Mouse (Mus musculus): ENCODE measurements around the gene Epn2.
A peak's percentile ranks its signal among the peaks of the same experiment; 100 is the strongest.
"Not testable (repeated sequence)": the region's sequence is repeated elsewhere in the genome, so short reads cannot be mapped to it uniquely, and the experiment has no call there.

Gene Epn2

GRCm38 (mm10) chr11:61592061-61592460 is 12.6 kb upstream of the Epn2 start:
- peak; percentile 21 for DNase-seq (ENCODE audit: low spot score)

- DNase-seq (ENCODE audit: low spot score), result peak; percentile 50
These were observed 11.2 kb upstream of the Epn2 start for GRCm38 (mm10) chr11:61590516-61591213.

- DNase-seq (ENCODE audit: low spot score), result no peak
These were observed 5.9 kb upstream of the Epn2 start for GRCm38 (mm10) chr11:61585421-61585820.

- DNase-seq (ENCODE audit: low spot score), result no peak
These were observed 5.3 kb upstream of the Epn2 start for GRCm38 (mm10) chr11:61584830-61585229.

DNA sequence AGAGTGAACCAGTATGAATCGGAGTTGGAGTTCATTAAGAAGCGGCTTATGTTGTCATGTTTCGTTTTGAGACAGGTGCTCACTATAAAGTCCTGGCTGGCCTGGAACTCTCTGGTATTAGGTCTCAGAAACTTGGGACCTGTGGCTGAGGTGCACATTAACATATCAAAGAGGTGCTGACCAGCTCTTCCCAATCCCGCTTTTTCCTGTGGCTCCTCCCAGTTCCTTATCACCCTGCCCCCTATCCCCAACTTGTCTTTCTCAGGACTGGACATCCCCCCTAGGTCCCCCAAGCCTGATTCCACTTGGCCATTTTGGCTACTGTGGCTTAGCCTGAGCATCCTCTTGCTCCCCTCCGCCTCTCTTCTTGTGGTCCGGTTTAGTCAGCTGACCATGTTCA is 4.6 kb upstream of the Epn2 start:
- DNase-seq (ENCODE audit: low spot score), result no peak

DNA sequence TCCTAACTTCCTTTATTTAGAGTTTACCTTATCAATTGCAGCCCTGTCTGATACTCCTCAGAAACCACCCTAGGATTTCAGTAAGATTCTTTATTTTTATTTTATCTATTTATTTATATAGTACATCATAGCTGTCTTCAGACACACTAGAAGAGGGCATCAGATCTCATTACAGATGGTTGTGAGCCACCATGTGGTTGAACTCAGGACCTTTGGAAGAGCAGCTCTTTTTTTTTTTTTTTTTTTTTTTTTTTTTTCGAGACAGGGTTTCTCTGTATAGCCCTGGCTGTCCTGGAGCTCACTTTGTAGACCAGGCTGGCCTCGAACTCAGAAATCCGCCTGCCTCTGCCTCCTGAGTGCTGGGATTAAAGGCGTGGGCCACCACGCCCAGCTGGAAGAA is 3.3 kb upstream of the Epn2 start:
- not testable (repeated sequence) for DNase-seq (ENCODE audit: low spot score)

GRCm38 (mm10) chr11:61579878-61580381 is 443 bp upstream of the Epn2 start:
- DNase-seq (ENCODE audit: low spot score), result no peak

DNA sequence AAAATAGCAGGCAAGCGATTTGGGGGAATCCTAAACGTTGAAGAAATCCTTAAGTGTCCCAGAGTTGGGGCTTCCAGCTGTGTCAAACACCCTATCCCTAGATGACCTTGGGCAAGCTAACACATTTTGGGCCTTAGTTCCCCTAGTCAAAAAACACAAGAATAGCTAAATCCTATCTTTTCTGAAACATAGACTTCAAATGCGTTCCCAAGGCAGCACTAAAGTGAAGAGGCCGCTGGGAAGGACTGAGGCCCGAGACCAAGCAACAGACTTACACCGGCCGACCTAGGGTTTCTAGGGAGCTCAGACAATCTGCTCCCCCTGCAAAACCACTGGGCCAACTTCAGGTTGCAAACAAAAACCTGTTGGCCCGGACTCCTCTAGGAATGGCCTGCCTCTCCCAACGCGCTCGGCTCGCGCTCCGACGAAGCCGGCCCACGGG is 925 bp downstream of the Epn2 start:
- DNase-seq (ENCODE audit: low spot score), result no peak

GRCm38 (mm10) chr11:61577991-61578390 is 1.5 kb downstream of the Epn2 start:
- DNase-seq (ENCODE audit: low spot score), result no peak

DNA sequence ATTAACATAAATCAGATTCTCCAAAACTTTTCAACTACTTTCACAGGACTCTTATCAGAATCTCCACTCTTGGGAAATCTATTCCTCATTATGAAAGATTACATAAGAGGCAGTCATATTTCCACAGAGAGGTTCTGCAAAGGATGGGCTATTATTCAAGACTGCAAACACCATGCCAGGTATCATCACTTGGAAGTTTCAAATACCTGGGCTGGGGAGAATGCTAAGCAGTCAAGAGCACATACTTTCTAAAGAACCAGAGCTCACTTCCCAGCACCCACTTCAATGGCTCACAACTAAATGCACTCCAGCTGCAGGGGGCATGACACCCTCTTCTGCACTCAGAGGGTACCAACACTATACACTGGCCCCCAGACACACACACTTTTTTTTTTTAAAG is 2.1 kb downstream of the Epn2 start:
- no peak for DNase-seq (ENCODE audit: low spot score)

DNA sequence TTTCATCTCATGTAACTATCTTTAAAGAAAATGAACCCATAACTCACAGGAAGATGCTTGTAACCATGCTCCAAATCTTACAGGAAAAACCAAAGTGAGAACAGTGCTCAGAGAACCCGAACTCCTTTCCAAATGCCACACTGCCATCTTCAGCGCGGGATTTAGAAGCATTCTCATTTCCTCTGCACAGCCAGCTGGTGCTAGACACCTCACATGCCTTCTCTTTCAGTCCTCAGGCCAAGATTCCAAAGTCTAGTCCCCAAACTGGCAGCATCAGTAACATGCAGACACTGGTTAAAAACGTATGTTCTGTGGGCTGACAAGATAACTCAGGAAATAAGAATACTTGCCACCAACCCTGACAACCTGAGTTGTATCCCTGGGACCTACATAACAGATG is 6.2 kb downstream of the Epn2 start:
- DNase-seq (ENCODE audit: low spot score), result no peak

GRCm38 (mm10) chr11:61571225-61571624 is 8.3 kb downstream of the Epn2 start:
- no peak for DNase-seq (ENCODE audit: low spot score)

- DNase-seq (ENCODE audit: low spot score), result no peak
These were observed 9.8 kb downstream of the Epn2 start for GRCm38 (mm10) chr11:61569671-61570070.

DNA sequence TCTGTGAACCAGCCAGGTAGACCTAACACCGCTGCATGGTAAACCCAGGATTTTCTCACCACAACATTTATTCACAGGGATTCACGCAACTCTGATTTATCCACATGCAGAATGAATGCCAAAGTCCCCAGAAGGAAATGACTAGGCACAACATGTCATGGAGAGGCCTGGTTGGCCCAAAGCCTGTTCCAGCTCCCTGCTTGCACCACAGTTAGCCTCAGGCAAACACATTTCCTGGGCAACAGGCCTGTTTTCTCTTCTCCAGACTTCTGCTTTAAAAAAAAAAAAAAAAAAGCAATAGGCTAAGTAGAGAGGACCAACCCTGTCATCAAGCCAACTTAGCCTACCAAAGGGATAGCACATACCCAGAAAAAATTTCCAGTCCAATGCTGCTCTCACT is 14.9 kb downstream of the Epn2 start:
- peak; percentile 54 for DNase-seq (ENCODE audit: low spot score)

DNA sequence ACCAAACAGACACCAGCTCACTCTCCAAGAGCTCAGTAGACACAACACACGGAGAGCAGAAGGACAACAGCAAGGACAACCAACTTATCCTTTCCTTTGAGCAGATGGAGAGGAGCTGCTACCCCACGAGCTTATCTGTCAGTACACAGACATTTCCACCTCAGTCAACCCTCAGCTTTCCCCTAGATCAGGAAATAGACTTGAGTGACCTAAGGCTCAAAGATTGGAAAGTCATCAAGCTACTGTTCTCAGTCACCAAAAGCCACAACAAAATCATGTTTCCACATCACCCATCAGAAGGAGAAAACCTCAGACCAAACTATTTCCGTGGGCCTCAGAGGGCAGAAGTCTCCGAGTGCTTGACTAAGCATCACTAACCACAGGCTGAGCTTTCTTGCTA is 15.5 kb downstream of the Epn2 start:
- no peak for DNase-seq (ENCODE audit: low spot score)

DNA sequence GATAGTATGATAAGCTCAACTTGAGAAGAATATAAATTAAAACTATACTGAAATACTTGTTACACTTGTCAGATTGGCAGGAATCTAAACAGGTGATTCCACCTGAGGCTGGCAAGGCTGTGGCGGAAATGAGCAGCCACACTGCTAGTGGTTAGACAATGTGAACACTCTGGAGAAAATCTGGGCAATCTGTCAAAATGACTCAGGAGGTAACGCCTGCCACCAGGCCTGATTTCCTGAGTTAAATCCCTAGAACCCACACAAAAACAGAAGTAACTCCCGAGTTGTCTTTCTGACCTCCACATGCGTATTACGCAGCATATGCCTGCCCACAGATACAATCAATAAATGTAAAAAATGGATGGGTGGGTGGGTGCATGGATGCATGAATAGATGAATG is 17.1 kb downstream of the Epn2 start:
- DNase-seq (ENCODE audit: low spot score), result no peak

GRCm38 (mm10) chr11:61559572-61559971 is 19.9 kb downstream of the Epn2 start:
- DNase-seq (ENCODE audit: low spot score), result no peak

DNA sequence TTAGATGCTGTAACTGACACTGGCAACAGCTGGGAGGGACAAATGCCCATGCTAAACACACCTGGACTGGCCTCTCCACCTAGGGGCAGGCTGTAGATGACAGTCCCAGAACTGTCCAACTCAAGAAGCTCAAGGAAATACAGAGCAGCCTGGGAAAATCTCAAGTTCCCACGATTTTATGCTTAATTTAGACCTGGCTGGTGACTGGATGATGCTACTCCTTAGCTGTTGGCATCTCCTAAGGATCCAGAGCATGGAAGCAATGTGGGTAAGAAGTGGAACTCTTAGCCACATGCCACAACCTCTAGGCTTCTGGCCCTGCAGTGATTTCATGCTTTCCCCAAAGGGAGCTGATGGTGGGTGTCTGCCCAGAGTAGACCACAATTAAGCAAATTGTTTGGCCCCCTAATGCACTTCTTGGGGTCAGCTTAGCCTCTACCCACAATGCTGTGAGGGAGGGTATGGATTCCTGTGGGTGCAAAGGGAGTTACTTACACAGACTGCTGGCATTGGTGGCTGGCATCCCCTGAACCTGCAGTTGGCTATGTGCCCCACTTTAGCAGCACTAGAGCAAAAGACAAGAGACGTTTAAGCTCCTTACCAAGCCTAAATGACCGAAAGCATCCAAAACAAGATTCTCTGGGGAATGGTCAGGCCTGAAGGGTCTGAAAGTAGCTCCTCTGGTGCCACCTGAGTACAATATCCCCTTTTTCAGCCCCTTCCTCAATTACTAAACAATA is 26.3 kb downstream of the Epn2 start:
- DNase-seq (ENCODE audit: low spot score), result no peak

GRCm38 (mm10) chr11:61550631-61551030 is 28.9 kb downstream of the Epn2 start:
- no peak for DNase-seq (ENCODE audit: low spot score)

DNA sequence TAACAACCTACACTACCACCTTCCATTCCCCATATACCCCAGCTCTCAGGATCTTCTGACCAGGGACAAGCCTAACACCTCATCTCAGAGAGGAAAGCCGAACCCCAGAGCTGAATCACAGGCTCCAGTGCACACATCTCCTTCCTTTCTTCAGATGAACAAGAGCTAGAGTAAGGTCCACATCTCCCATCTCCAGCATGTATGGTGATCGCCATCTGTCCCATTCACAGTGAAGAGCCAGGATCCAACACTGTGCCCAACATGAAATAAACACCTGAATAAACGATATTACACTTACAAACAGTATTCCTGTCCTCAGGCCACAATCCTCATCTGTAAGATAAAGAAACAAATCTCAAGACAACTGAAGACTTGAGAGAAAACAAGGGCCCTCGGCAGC is 31.8 kb downstream of the Epn2 start:
- no peak for DNase-seq (ENCODE audit: low spot score)

- DNase-seq (ENCODE audit: low spot score), result no peak
These were observed 33.0 kb downstream of the Epn2 start for GRCm38 (mm10) chr11:61546452-61546851.

DNA sequence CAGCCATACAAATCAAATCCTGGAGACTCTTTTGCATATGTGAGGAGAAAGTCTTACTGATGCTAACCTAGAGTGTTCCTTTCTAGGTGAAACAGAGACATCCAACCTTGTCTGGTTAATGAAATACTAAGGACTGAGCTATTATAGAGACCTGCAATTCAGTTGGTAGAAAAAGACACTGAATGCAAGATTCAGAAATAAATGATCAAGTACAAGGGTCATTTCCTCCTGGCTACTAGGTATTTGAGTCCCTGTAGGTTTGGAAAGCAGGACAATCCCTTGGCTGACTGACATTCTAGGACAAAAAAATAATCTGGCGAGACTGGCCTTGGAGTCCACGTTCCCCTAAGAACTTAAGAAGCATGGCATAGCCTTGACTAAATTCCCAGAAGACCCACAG is 33.9 kb downstream of the Epn2 start:
- no peak for DNase-seq (ENCODE audit: low spot score)

- DNase-seq (ENCODE audit: low spot score), result no peak
These were observed 38.4 kb downstream of the Epn2 start for GRCm38 (mm10) chr11:61541106-61541505.

- no peak for DNase-seq (ENCODE audit: low spot score)
These were observed 38.8 kb downstream of the Epn2 start for GRCm38 (mm10) chr11:61540642-61541041.

All from layer of hippocampus, adult 11-12 months (tissue).